8 mouse cellular contexts compared by ENCODE assay signal in the genomic region with DNA sequence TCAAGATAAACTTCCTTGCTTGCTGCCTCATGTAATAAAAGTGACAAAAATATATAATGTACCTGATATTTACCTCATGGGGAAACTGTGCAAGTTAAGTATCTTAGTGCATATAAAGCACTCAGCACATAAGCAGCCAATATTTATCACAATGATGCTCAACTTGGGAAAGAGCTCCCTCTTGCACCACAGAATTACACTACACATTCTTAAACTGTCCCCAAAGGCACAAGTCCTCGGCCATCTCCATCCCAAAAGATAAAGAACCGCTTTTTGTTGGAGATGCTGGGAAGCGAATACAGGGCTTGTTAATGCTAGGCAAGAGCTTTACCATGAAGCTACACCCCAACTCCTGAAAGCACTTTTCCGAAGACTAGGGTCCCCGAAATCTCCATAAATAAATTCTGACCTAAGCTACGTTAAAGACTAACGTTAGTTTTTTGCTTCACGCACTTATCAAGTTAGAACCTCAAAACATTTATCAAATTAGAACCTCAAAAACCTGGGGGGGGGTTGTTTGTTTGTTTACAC. TPM values are rescaled to one million over a fixed set of nuclear protein-coding genes. Genes with fewer than 3 reads are reported as not detected.
DNase-seq lines count a peak whose midpoint lies in the region; ATAC-seq and TF ChIP-seq lines count a peak whose summit lies in the region.

No protein-coding gene starts in this region.

- ATAC-seq in intestine, embryonic 16.5 days: no peak

- DNase-seq in heart, adult 2 months: no peak
- DNase-seq in heart, postnatal 25 days (ENCODE audit: low spot score): no peak
- peak; percentile 42 for DNase-seq in ES-CJ7 (ENCODE audit: low read depth, low spot score)
- DNase-seq in cerebellum, postnatal 36 days: no peak
- DNase-seq in urinary bladder, postnatal 25 days (ENCODE audit: low spot score): no peak

- peak overlapping the region; percentile 97 for H3K4me3 ChIP-seq in heart, adult 2 months
- peak overlapping the region; percentile 68 for H3K4me3 ChIP-seq in erythroblast, embryonic 14.5 days (replicated peaks)
- peak overlapping the region; percentile 99 for H3K4me3 ChIP-seq in intestine, embryonic 16.5 days (ENCODE audit: low read length)
- peak overlapping the region; percentile 71 for H3K4me3 ChIP-seq in myocyte

- WGBS in heart, adult 2 months: under 1% methylated on average over 8 of the region's 8 CpGs
- WGBS in intestine, embryonic 16.5 days: under 1% methylated on average over 8 of the region's 8 CpGs

- TF ChIP-seq EP300 in heart, adult 2 months (IDR thresholded peaks at IDR 0.05; ENCODE audit: insufficient read depth, low read depth, low read length): no peak

- H3K79me2 ChIP-seq in heart, adult 2 months (replicated peaks; ENCODE audit: control insufficient read depth, insufficient read depth, low read length): peaks cover 2% of the 10 kb centered on the region; the same call in 1 of the 2 replicates
- peaks cover 84% of the 10 kb centered on the region for H3K79me2 ChIP-seq in myocyte (ENCODE audit: control insufficient read depth, insufficient read depth)

- H3K9ac ChIP-seq in heart, adult 2 months (ENCODE audit: low read depth, low read length): peak overlapping the region; percentile 77
- peak overlapping the region; percentile 81 for H3K9ac ChIP-seq in intestine, embryonic 16.5 days (ENCODE audit: low read depth, low read length)

- H3K4me1 ChIP-seq in heart, adult 2 months (ENCODE audit: control insufficient read depth, insufficient read depth, low read length): peaks cover 13% of the 10 kb centered on the region
- H3K4me1 ChIP-seq in erythroblast, embryonic 14.5 days (ENCODE audit: control insufficient read depth): peaks cover 47% of the 10 kb centered on the region
- H3K4me1 ChIP-seq in intestine, embryonic 16.5 days (ENCODE audit: control insufficient read depth, insufficient read depth, low read length): peaks cover 25% of the 10 kb centered on the region

- H3ac ChIP-seq in myocyte (ENCODE audit: control insufficient read depth, insufficient read length): no peak overlapping the region

- peak overlapping the region; percentile 96 for H3K27ac ChIP-seq in heart, adult 2 months
- peak overlapping the region; percentile 90 for H3K27ac ChIP-seq in intestine, embryonic 16.5 days (ENCODE audit: low read length)

- no peak for TF ChIP-seq POLR2A in heart, adult 2 months (IDR thresholded peaks at IDR 0.05; ENCODE audit: insufficient read depth, low read depth, low read length)
- TF ChIP-seq POLR2A in myocyte (IDR thresholded peaks at IDR 0.05; ENCODE audit: insufficient read length, low read depth): no peak

- H3K36me3 ChIP-seq in heart, adult 2 months (ENCODE audit: control insufficient read depth, insufficient read depth, low read length): peaks cover 26% of the 10 kb centered on the region
- H3K36me3 ChIP-seq in erythroblast, embryonic 14.5 days (ENCODE audit: control insufficient read depth): peaks cover 46% of the 10 kb centered on the region
- peaks cover 11% of the 10 kb centered on the region for H3K36me3 ChIP-seq in intestine, embryonic 16.5 days (ENCODE audit: control insufficient read depth, insufficient read depth, low read length)
- peaks cover 11% of the 10 kb centered on the region for H3K36me3 ChIP-seq in myocyte (ENCODE audit: control insufficient read depth, insufficient read depth)

- no peaks in the 10 kb centered on the region for H3K9me3 ChIP-seq in erythroblast, embryonic 14.5 days (ENCODE audit: control insufficient read depth, low read length)
- H3K9me3 ChIP-seq in intestine, embryonic 16.5 days (ENCODE audit: control insufficient read depth, low read length): no peaks in the 10 kb centered on the region

- peak overlapping the region; percentile 94 for H3K4me2 ChIP-seq in intestine, embryonic 16.5 days (ENCODE audit: low read depth, low read length)
- H3K4me2 ChIP-seq in myocyte (ENCODE audit: low read depth): peak overlapping the region; percentile 94

- intact Hi-C loops in heart, adult 2 months (cut with DNase I): no loop called here
- intact Hi-C loops in heart, postnatal 25 days (cut with DNase I): loop anchor here (2.0 kb wide), 1 partner anchor 75 kb away; no protein-coding TSS in a partner anchor

- TF ChIP-seq CTCF in heart, adult 2 months (IDR thresholded peaks at IDR 0.05): peak; percentile 49

- H3K27me3 ChIP-seq in heart, adult 2 months (ENCODE audit: control insufficient read depth, insufficient read depth, low read length): no peaks in the 10 kb centered on the region
- no peaks in the 10 kb centered on the region for H3K27me3 ChIP-seq in erythroblast, embryonic 14.5 days (ENCODE audit: control insufficient read depth)
- H3K27me3 ChIP-seq in intestine, embryonic 16.5 days (replicated peaks; ENCODE audit: control insufficient read depth, insufficient read depth, low read length): no peaks in the 10 kb centered on the region
- H3K27me3 ChIP-seq in myocyte (ENCODE audit: control insufficient read depth, insufficient read depth, insufficient read length): no peaks in the 10 kb centered on the region

TF ChIP-seq in myocyte, 11 proteins besides CTCF, POLR2A, EP300 and RAD21:
- no peak for TF ChIP-seq SRF (IDR thresholded peaks at IDR 0.05; ENCODE audit: control insufficient read depth, insufficient read length, low read depth)
- TF ChIP-seq MYOG (IDR thresholded peaks at IDR 0.05; ENCODE audit: control insufficient read depth in 1 of 3, insufficient read depth in 1 of 3, insufficient read length in 2 of 3, low read depth in 2 of 3): no peak
- TF ChIP-seq MAX (IDR thresholded peaks at IDR 0.05; ENCODE audit: low read depth): no peak
- TF ChIP-seq CEBPB (IDR thresholded peaks at IDR 0.05; ENCODE audit: insufficient read depth, poor library complexity, severe bottlenecking): no peak
- no peak for TF ChIP-seq POLR2AphosphoS2 (IDR thresholded peaks at IDR 0.05; ENCODE audit: insufficient read length, low read depth)

RNA-seq across cellular contexts. Expression of gene Uqcrh, which starts 0.7 kb away (rescaled TPM):
- 1,000 to 10,000 TPM; 1,648 to 1,969 TPM for total RNA-seq in heart, adult 2 months (2021)
- 736 and 1,429 TPM in 2 replicates for polyA plus RNA-seq in heart, adult 2 months (2012; rRNA removed)
- total RNA-seq in heart, postnatal 25 days (2021): 1,000 to 10,000 TPM; 1,988 to 2,066 TPM
- 12.6 and 16.3 TPM in 2 replicates for polyA plus RNA-seq in erythroblast, embryonic 14.5 days (2012)
- polyA plus RNA-seq in intestine, embryonic 16.5 days (2015; fragmentation: Nextera tagmentation; extraction: Ambion mirVana): 745 and 751 TPM in 2 replicates
- polyA plus RNA-seq in myocyte (2012; fragmentation: generic; extraction: Trizol): 835 TPM

RNA-seq across cellular contexts. Expression of gene Lrrc41, which starts 0.9 kb away (rescaled TPM):
- 10 to 100 TPM; 22.0 to 24.9 TPM for total RNA-seq in heart, adult 2 months (2021)
- 27.1 and 32.6 TPM in 2 replicates for polyA plus RNA-seq in heart, adult 2 months (2012; rRNA removed)
- 10 to 100 TPM; 24.6 to 29.4 TPM for total RNA-seq in heart, postnatal 25 days (2021)
- 0.56 and 1.2 TPM in 2 replicates for polyA plus RNA-seq in erythroblast, embryonic 14.5 days (2012)
- polyA plus RNA-seq in intestine, embryonic 16.5 days (2015; fragmentation: Nextera tagmentation; extraction: Ambion mirVana): 77.4 and 79.3 TPM in 2 replicates
- polyA plus RNA-seq in myocyte (2012; fragmentation: generic; extraction: Trizol): 36.1 TPM

RNA-seq across cellular contexts. Expression of gene Nsun4, which starts 20.5 kb away (rescaled TPM):
- 10 to 100 TPM; 24.3 to 28.4 TPM for total RNA-seq in heart, adult 2 months (2021)
- polyA plus RNA-seq in heart, adult 2 months (2012; rRNA removed): 24.9 and 37.0 TPM in 2 replicates
- total RNA-seq in heart, postnatal 25 days (2021): 10 to 100 TPM; 24.5 to 27.9 TPM
- 0.01 and 0.06 TPM in 2 replicates for polyA plus RNA-seq in erythroblast, embryonic 14.5 days (2012)
- polyA plus RNA-seq in intestine, embryonic 16.5 days (2015; fragmentation: Nextera tagmentation; extraction: Ambion mirVana): 39.8 and 41.7 TPM in 2 replicates
- 23.7 TPM for polyA plus RNA-seq in myocyte (2012; fragmentation: generic; extraction: Trizol)

RNA-seq across cellular contexts. Expression of gene Rad54l, which starts 49.3 kb away (rescaled TPM):
- under 1 TPM; 0.21 to 0.43 TPM for total RNA-seq in heart, adult 2 months (2021)
- polyA plus RNA-seq in heart, adult 2 months (2012; rRNA removed): 0.18 and 0.26 TPM in 2 replicates
- total RNA-seq in heart, postnatal 25 days (2021): under 1 TPM; 0.29 to 0.53 TPM
- 0.21 and 0.25 TPM in 2 replicates for polyA plus RNA-seq in erythroblast, embryonic 14.5 days (2012)
- 21.7 and 24.4 TPM in 2 replicates for polyA plus RNA-seq in intestine, embryonic 16.5 days (2015; fragmentation: Nextera tagmentation; extraction: Ambion mirVana)
- 2.2 TPM for polyA plus RNA-seq in myocyte (2012; fragmentation: generic; extraction: Trizol)

RNA-seq across cellular contexts. Expression of gene Pomgnt1, which starts 49.4 kb away (rescaled TPM):
- total RNA-seq in heart, adult 2 months (2021): 10 to 100 TPM; 52.7 to 59.5 TPM
- 44.4 and 65.2 TPM in 2 replicates for polyA plus RNA-seq in heart, adult 2 months (2012; rRNA removed)
- total RNA-seq in heart, postnatal 25 days (2021): 10 to 100 TPM; 61.8 to 62.7 TPM
- 0.10 and 0.18 TPM in 2 replicates for polyA plus RNA-seq in erythroblast, embryonic 14.5 days (2012)
- polyA plus RNA-seq in intestine, embryonic 16.5 days (2015; fragmentation: Nextera tagmentation; extraction: Ambion mirVana): 35.2 and 39.9 TPM in 2 replicates
- 75.9 TPM for polyA plus RNA-seq in myocyte (2012; fragmentation: generic; extraction: Trizol)

Comparison
In these comparisons a context has a peak if more than half of its experiments do, and no peak if none do; other contexts are left out.
1. RNA of gene Uqcrh, which starts 0.7 kb away (polyA plus RNA-seq): 835 TPM in myocyte (single experiment), 745 to 751 TPM in intestine, embryonic 16.5 days and 736 to 1,429 TPM in heart, adult 2 months; 12.6 to 16.3 TPM in erythroblast, embryonic 14.5 days; every median in the first group is over 10 times any median in the second.
2. RNA of gene Lrrc41, which starts 0.9 kb away (polyA plus RNA-seq): 77.4 to 79.3 TPM in intestine, embryonic 16.5 days, 36.1 TPM in myocyte (single experiment) and 27.1 to 32.6 TPM in heart, adult 2 months; 0.56 to 1.2 TPM in erythroblast, embryonic 14.5 days; every median in the first group is over 10 times any median in the second.
3. RNA of gene Nsun4, which starts 20.5 kb away (polyA plus RNA-seq): 39.8 to 41.7 TPM in intestine, embryonic 16.5 days, 24.9 to 37.0 TPM in heart, adult 2 months and 23.7 TPM in myocyte (single experiment); 0.01 to 0.06 TPM in erythroblast, embryonic 14.5 days; every median in the first group is over 10 times any median in the second.
4. Peak in every context shown above with its lines, with median percentiles within 50 percentile points of each other: H3K4me3 ChIP-seq.